Mouse (Mus musculus): ENCODE data around the gene Creb3l1. TPM values are rescaled to one million over a fixed set of nuclear protein-coding genes. Genes with fewer than 3 reads are reported as not detected.

The Creb3l1 gene
- polyA plus RNA-seq, 1 experiment from 2014 or later = 1.6 TPM

GRCm38 (mm10) chr2:91946836-91947235 lies 77.5 kb downstream of the Creb3l1 start:
- H3K27ac ChIP-seq = no peak overlapping the region
- no peak overlapping the region for H3K9ac ChIP-seq
- no peaks in the 10 kb centered on the region for H3K36me3 ChIP-seq (replicated peaks)
- H3K4me2 ChIP-seq = no peak overlapping the region
- H3K9me3 ChIP-seq = no peaks in the 10 kb centered on the region
- H3K27me3 ChIP-seq (replicated peaks) = 0 out of 2 replicates have a peak, but pooled peaks cover 2% of the 10 kb centered on the region
- H3K4me1 ChIP-seq = peaks cover 41% of the 10 kb centered on the region
- no peak for ATAC-seq (replicated peaks)
- no peak overlapping the region for H3K4me3 ChIP-seq
- 64% methylated on average over 6 of the region's 6 CpGs for WGBS

- Histone ChIP-seq H3K9ac (no peak within 1 kb of the TSS), H3K4me3 (no peak within 1 kb of the TSS), H3K27ac (no peak within 1 kb of the TSS), H3K4me1 (peaks cover 37% of the 10 kb centered on the region), H3K4me2 (no peak within 1 kb of the TSS), H3K27me3 (replicated peaks) (0 out of 2 replicates have a peak, but pooled peaks cover 2% of the 10 kb centered on the region), H3K36me3 (replicated peaks) (no peaks in the 10 kb centered on the region), H3K9me3 (no peaks in the 10 kb centered on the region)
- 80% methylated on average over 18 of the region's 18 CpGs for WGBS
- no peak for ATAC-seq (replicated peaks)
Measured at GRCm38 (mm10) chr2:91945483-91945882, 78.8 kb downstream of the Creb3l1 start, which contains the start of gene Gm9821. Gene Gm9821 (plus strand): TSS chr2:91945703.

- Histone ChIP-seq H3K4me3 (no peak overlapping the region), H3K27me3 (replicated peaks) (0 out of 2 replicates have a peak, but pooled peaks cover 2% of the 10 kb centered on the region), H3K4me1 (peaks cover 26% of the 10 kb centered on the region), H3K36me3 (replicated peaks) (no peaks in the 10 kb centered on the region; the same call in 1 of the 2 replicates), H3K4me2 (no peak overlapping the region), H3K9ac (no peak overlapping the region), H3K9me3 (no peaks in the 10 kb centered on the region), H3K27ac (no peak overlapping the region)
- peak; percentile 68 for ATAC-seq (replicated peaks)
- 46% methylated on average over 13 of the region's 13 CpGs for WGBS
Measured at GRCm38 (mm10) chr2:91944170-91944950, 79.9 kb downstream of the Creb3l1 start.

GRCm38 (mm10) chr2:91942356-91942755 lies 81.9 kb downstream of the Creb3l1 start:
- WGBS = 72% methylated on average over 6 of the region's 6 CpGs
- Histone ChIP-seq H3K27me3 (replicated peaks) (0 out of 2 replicates have a peak, but pooled peaks cover 2% of the 10 kb centered on the region), H3K27ac (no peak overlapping the region), H3K9ac (no peak overlapping the region), H3K4me2 (no peak overlapping the region), H3K9me3 (no peaks in the 10 kb centered on the region), H3K36me3 (replicated peaks) (peaks cover 6% of the 10 kb centered on the region), H3K4me3 (no peak overlapping the region), H3K4me1 (peaks cover 11% of the 10 kb centered on the region)
- no peak for ATAC-seq (replicated peaks)

- H3K4me2 ChIP-seq = no peak overlapping the region
- H3K9ac ChIP-seq = no peak overlapping the region
- H3K9me3 ChIP-seq = no peaks in the 10 kb centered on the region
- H3K4me1 ChIP-seq = peaks cover 3% of the 10 kb centered on the region; the same call in 1 of the 2 replicates
- H3K27me3 ChIP-seq (replicated peaks) = no peaks in the 10 kb centered on the region
- peaks cover 20% of the 10 kb centered on the region for H3K36me3 ChIP-seq (replicated peaks)
- WGBS = 80% methylated on average over 15 of the region's 15 CpGs
- H3K27ac ChIP-seq = no peak overlapping the region
- no peak for ATAC-seq (replicated peaks)
- H3K4me3 ChIP-seq = no peak overlapping the region
Measured at GRCm38 (mm10) chr2:91939303-91939935, 84.9 kb downstream of the Creb3l1 start.

- Histone ChIP-seq H3K4me3 (no peak overlapping the region), H3K4me2 (no peak overlapping the region), H3K4me1 (peaks cover 19% of the 10 kb centered on the region), H3K9ac (no peak overlapping the region), H3K9me3 (no peaks in the 10 kb centered on the region), H3K27me3 (replicated peaks) (no peaks in the 10 kb centered on the region), H3K27ac (no peak overlapping the region), H3K36me3 (replicated peaks) (peaks cover 20% of the 10 kb centered on the region)
- no peak for ATAC-seq (replicated peaks)
- WGBS = 89% methylated on average over 7 of the region's 7 CpGs
Measured at GRCm38 (mm10) chr2:91936154-91936553, 88.1 kb downstream of the Creb3l1 start.

GRCm38 (mm10) chr2:91934826-91935525 lies 89.3 kb downstream of the Creb3l1 start:
- 90% methylated on average over 9 of the region's 9 CpGs for WGBS
- Histone ChIP-seq H3K4me3 (no peak overlapping the region), H3K36me3 (replicated peaks) (peaks cover 20% of the 10 kb centered on the region), H3K27me3 (replicated peaks) (no peaks in the 10 kb centered on the region), H3K27ac (no peak overlapping the region), H3K4me2 (no peak overlapping the region), H3K9me3 (no peaks in the 10 kb centered on the region), H3K4me1 (peaks cover 29% of the 10 kb centered on the region), H3K9ac (no peak overlapping the region)
- no peak for ATAC-seq (replicated peaks)

- no peak overlapping the region for H3K4me2 ChIP-seq
- H3K27ac ChIP-seq = no peak overlapping the region
- H3K4me1 ChIP-seq = peaks cover 32% of the 10 kb centered on the region
- no peak for ATAC-seq (replicated peaks)
- H3K9ac ChIP-seq = no peak overlapping the region
- 72% methylated on average over 8 of the region's 8 CpGs for WGBS
- no peaks in the 10 kb centered on the region for H3K27me3 ChIP-seq (replicated peaks)
- peaks cover 20% of the 10 kb centered on the region for H3K36me3 ChIP-seq (replicated peaks)
- no peak overlapping the region for H3K4me3 ChIP-seq
- H3K9me3 ChIP-seq = no peaks in the 10 kb centered on the region
Measured at GRCm38 (mm10) chr2:91934016-91934415, 90.3 kb downstream of the Creb3l1 start.

- H3K4me3 ChIP-seq = no peak overlapping the region
- no peak overlapping the region for H3K9ac ChIP-seq
- peaks cover 32% of the 10 kb centered on the region for H3K4me1 ChIP-seq
- ATAC-seq (replicated peaks) = no peak
- no peak overlapping the region for H3K4me2 ChIP-seq
- 38% methylated on average over 9 of the region's 9 CpGs for WGBS
- H3K36me3 ChIP-seq (replicated peaks) = peaks cover 20% of the 10 kb centered on the region
- H3K9me3 ChIP-seq = no peaks in the 10 kb centered on the region
- no peaks in the 10 kb centered on the region for H3K27me3 ChIP-seq (replicated peaks)
- H3K27ac ChIP-seq = no peak overlapping the region
Measured at GRCm38 (mm10) chr2:91933471-91933870, 90.8 kb downstream of the Creb3l1 start.

GRCm38 (mm10) chr2:91932737-91933350 lies 91.5 kb downstream of the Creb3l1 start:
- no peak for ATAC-seq (replicated peaks)
- Histone ChIP-seq H3K27ac (no peak overlapping the region), H3K27me3 (replicated peaks) (no peaks in the 10 kb centered on the region), H3K4me3 (no peak overlapping the region), H3K9me3 (no peaks in the 10 kb centered on the region), H3K4me1 (peaks cover 32% of the 10 kb centered on the region), H3K4me2 (no peak overlapping the region), H3K9ac (no peak overlapping the region), H3K36me3 (replicated peaks) (peaks cover 18% of the 10 kb centered on the region)
- 20% methylated on average over 6 of the region's 6 CpGs for WGBS
